Mouse (Mus musculus) forebrain, embryonic 16.5 days (tissue): Measurements from ENCODE around the gene Uvssa. TPM values are rescaled to one million over a fixed set of nuclear protein-coding genes. Genes with fewer than 3 reads are reported as not detected.
"Not testable (repeated sequence)": the region's sequence is repeated elsewhere in the genome, so short reads cannot be mapped to it uniquely, and the experiment has no call there.

Source experiments
- ATAC-seq: fragments of 200-750 bp; cut with Nextera tagmentation; 2 replicates; pipeline ENCODE4 v1.8.0; 2017; ENCODE audit warnings: mild to moderate bottlenecking, moderate library complexity
- H3K27ac ChIP-seq: fragments of 300-500 bp; sonication (generic); 2 replicates; pipeline ENCODE4 v1.5.1; 2014; ENCODE audit warnings: low read length, control low read depth
- H3K27me3 ChIP-seq: fragments of 300-500 bp; sonication (generic); replicated peaks from 2 replicates; pipeline ENCODE4 v1.6.1; 2014; ENCODE audit warnings: low read length; ENCODE audit not compliant: control insufficient read depth, insufficient read depth
- H3K36me3 ChIP-seq: fragments of 300-500 bp; sonication (generic); 2 replicates; pipeline ENCODE4 v1.6.1; 2014; ENCODE audit not compliant: control insufficient read depth, insufficient read depth
- H3K4me1 ChIP-seq: fragments of 300-500 bp; sonication (generic); replicated peaks from 2 replicates; pipeline ENCODE4 v1.6.1; 2014; ENCODE audit warnings: low read length; ENCODE audit not compliant: control insufficient read depth, insufficient read depth
- H3K4me2 ChIP-seq: fragments of 300-500 bp; sonication (generic); 2 replicates; pipeline ENCODE4 v1.6.1; 2014; ENCODE audit warnings: mild to moderate bottlenecking, low read length, control low read depth
- H3K4me3 ChIP-seq: fragments of 300-500 bp; sonication (generic); replicated peaks from 2 replicates; pipeline ENCODE4 v1.5.1; 2014; ENCODE audit warnings: mild to moderate bottlenecking, low read length, control low read depth
- H3K9ac ChIP-seq: fragments of 300-500 bp; sonication (generic); replicated peaks from 2 replicates; pipeline ENCODE4 v1.6.1; 2014; ENCODE audit warnings: low read depth, low read length, control low read depth
- H3K9me3 ChIP-seq: fragments of 300-500 bp; sonication (generic); 2 replicates; pipeline ENCODE4 v1.6.1; 2016; ENCODE audit warnings: low read length; ENCODE audit not compliant: control insufficient read depth
- WGBS: fragments of 180-500 bp; shearing (Covaris S2); extraction: QIAGEN DNeasy Blood & Tissue Kit; methylation state at CpG from one replicate; pipeline ENCODE4 v1.1.7; 2014; 5-methylcytosine and 5-hydroxymethylcytosine counted together
- polyA plus RNA-seq: library from polyadenylated mRNA; unstranded; fragments of >200 nt; fragmentation: Nextera tagmentation; extraction: Ambion mirVana; gene quantifications from 2 replicates; pipeline ENCODE4 v1.2.1, GENCODE M21; 2015

Uvssa gene
- polyA plus RNA-seq, result 8.7 and 9.0 TPM in 2 replicates

DNA sequence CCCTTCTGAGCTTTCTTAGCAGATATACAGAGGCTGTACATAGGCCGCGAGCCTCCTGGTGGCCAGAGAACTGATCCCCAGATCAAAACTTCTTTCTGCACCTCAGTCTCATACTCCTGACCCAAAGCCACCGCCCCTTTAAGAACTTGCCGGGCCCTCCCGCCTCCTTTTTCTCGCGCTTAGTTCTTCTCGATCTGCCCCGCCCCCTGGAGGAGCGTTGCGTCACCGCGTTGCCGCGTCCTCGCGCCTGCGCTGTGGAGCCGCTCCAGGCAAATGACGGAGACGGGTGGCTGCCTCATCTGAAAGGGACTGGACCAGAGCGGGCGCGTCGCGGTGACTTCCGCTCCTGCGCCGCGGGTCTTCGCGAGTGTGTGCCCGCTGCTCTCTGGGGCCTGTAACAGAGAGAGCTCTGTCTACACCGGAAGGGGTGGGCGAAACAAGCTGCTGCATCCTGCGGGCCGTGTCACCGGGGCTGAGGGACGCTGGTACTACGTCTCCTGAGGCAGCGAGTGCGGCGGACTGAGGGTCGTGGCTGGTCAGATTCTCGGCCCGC lies at the start of gene Uvssa:
TSS of gene Uvssa (plus strand) at position 248 of the 553 bp plus-strand sequence.
- Histone ChIP-seq H3K4me1 (peaks cover 14% of the 10 kb centered on the region), H3K27ac (peak within 1 kb of the TSS; percentile 96), H3K4me3 (peak within 1 kb of the TSS; percentile 71), H3K36me3 (peaks cover 6% of the 10 kb centered on the region; the same call in 1 of the 2 replicates), H3K9me3 (no peaks in the 10 kb centered on the region), H3K4me2 (peak within 1 kb of the TSS; percentile 91), H3K9ac (peak within 1 kb of the TSS; percentile 86), H3K27me3 (no peaks in the 10 kb centered on the region)
- under 1% methylated on average over 46 of the region's 46 CpGs for WGBS
- peak; percentile 99 for ATAC-seq

DNA sequence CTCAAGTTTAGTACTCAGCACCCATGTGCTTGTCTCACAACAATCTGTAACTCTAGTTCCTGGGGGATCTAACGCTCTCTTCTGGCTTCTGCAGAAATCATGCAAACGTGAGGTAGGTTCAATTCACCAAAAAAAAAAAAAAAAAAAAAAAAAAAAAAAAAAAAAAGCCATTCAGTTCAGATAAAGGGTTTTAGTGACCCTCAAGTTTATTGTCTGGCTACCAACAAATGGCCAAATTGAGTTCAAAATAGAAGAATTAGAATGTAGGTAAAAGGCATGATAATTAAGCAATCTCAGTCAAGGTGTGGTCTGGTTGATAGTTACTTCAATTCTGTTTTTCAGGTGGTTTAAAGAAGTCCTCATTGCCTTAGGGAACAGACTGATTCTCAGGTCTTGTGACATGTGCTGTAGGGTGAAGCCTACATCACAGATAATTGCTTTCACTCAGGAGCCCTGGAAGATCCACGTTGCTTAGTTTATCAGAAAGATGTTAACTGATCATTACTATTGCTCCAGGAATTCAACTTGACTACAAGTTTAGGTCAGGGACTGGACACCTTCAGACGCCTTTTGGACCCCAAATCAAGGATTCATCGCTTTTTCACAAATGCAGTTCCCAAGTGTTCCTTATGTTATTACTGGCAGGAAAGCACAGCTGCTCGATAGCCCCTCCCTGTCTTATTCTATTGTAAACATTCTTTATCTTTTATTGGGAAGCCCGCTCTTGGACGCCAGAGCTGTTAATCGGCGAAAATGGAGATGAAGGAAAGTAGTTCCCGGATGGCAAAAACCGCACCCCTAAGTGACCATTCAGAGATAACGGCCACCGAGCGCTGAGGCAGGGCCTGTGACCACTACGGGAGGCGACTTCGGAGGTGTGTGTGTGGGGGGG lies 43.7 kb upstream of the Uvssa start:
- no peak for ATAC-seq
- Histone ChIP-seq H3K4me3 (peak overlapping the region; percentile 98), H3K4me1 (peaks cover 21% of the 10 kb centered on the region), H3K9me3 (no peaks in the 10 kb centered on the region), H3K9ac (peak overlapping the region; percentile 78), H3K27ac (peak overlapping the region; percentile 88), H3K27me3 (no peaks in the 10 kb centered on the region), H3K4me2 (peak overlapping the region; percentile 72), H3K36me3 (no peaks in the 10 kb centered on the region)
- WGBS, result 22% methylated on average over 18 of the region's 18 CpGs

DNA sequence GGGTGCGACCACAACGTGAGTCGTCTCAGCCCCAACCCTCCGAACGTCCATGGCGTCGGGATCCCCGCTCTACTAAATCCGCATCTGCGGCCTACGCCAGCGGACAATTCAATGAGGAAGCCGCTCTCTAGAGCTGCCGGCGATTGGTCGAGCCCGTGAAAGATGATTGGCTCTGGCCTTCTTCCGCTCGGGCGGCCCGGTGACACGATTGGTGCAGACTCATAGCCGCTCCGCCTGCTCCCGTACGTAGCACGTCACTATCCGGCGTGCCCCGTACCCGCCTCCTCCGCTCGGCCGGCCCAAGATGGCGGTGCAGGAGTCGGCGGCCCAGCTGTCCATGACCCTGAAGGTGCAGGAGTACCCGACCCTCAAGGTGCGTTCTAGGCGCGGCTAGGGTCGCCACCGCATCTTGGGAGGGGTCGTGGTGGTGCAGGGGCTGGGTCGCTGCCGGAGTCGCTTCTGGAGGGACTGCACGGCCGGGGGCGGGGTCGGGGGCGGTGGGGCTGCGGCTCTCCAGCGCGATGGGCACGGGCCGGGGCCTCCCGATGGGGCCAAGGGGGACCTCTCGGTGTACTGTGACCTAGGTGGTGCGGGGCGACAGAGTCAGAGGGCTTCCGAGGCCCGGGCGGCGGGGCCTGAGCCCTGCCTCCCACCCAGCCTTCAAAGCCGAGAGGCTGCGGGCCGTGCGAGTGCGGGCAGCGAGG lies 42.9 kb upstream of the Uvssa start, which contains the start of gene Maea:
TSS of gene Maea (plus strand) at position 237 of the 704 bp plus-strand sequence.
- Histone ChIP-seq H3K4me1 (peaks cover 21% of the 10 kb centered on the region), H3K9me3 (no peaks in the 10 kb centered on the region), H3K27ac (peak within 1 kb of the TSS; percentile 88), H3K4me3 (peak within 1 kb of the TSS; percentile 98), H3K27me3 (no peaks in the 10 kb centered on the region), H3K36me3 (no peaks in the 10 kb centered on the region), H3K4me2 (peak within 1 kb of the TSS; percentile 92), H3K9ac (peak within 1 kb of the TSS; percentile 95)
- WGBS, result under 1% methylated on average over 71 of the region's 71 CpGs
- peak; percentile 100 for ATAC-seq

DNA sequence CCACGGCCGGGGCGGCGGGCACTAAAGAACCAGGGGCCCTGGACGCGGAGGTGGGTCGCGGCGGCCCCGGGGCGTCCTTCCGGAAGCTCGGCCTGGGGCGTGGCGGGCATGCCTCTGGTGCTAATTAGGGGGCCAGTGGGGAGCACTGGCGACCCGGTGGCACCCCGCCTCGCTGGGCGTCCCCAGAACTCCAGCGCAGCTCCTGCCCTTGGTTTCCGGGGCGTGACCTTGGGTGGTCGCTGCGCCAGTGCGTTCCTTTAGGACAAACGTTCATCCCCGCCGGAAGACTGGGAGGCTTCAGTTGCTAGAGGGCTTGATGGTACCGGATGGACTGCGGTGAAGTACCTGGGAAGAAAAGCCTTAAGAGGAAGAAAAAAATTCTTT lies 42.4 kb upstream of the Uvssa start:
- WGBS, result under 1% methylated on average over 30 of the region's 31 CpGs
- H3K4me2 ChIP-seq, result peak overlapping the region; percentile 92
- ATAC-seq, result no peak

DNA sequence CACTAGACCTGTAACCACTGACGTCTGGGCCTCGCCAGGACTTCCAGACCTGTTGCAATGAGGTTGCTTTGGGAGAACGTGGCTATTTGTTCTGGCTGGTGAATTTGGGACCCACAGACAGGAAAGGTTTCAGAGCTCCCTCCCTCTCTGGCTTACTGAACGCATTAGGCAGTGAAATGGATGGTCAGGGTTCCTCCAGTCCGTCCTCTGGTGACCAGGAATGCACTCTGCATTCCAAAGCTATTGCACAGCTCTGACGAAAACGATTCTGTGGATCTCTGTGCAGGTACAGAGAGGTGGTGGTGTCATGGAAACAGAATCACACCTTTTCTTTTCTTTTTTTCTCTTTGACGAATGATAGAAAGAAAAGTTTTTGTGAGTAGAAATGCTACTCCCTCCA lies 41.1 kb upstream of the Uvssa start:
- 84% methylated on average over 8 of the region's 8 CpGs for WGBS
- Histone ChIP-seq H3K27ac (no peak overlapping the region), H3K36me3 (no peaks in the 10 kb centered on the region), H3K4me2 (peak overlapping the region; percentile 92; the same call in 1 of the 2 replicates), H3K27me3 (no peaks in the 10 kb centered on the region), H3K9me3 (no peaks in the 10 kb centered on the region), H3K9ac (no peak overlapping the region), H3K4me1 (peaks cover 21% of the 10 kb centered on the region), H3K4me3 (no peak overlapping the region)
- no peak for ATAC-seq

More for the DNA sequence above, 42.4 kb upstream of the Uvssa start:
- Histone ChIP-seq H3K36me3 (no peaks in the 10 kb centered on the region), H3K4me1 (peaks cover 21% of the 10 kb centered on the region), H3K9ac (peak overlapping the region; percentile 95), H3K4me3 (peak overlapping the region; percentile 98), H3K27me3 (no peaks in the 10 kb centered on the region), H3K27ac (peak overlapping the region; percentile 67), H3K9me3 (no peaks in the 10 kb centered on the region)

DNA sequence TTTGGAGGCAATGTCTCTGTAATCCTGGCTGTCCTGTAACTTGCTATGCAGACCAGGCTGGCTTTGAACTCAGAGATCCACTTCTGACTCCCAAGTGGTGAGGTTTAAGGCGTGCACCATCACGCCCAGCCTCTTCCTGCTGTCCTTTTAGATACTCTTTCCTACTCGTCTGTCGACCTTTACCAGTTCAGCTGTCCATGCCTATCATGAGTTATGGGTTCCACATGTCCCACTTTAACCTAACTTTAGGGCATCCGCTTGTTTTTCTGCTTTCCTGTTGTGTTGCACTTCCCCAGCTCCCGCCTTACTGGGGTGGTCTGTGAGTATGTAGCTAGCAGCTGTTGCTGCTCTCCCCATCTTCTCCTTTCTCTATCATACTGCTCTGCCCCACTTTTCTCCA lies 37.2 kb upstream of the Uvssa start:
- Histone ChIP-seq H3K36me3 (peaks cover 4% of the 10 kb centered on the region; the same call in 1 of the 2 replicates), H3K4me2 (no peak overlapping the region)
- 95% methylated on average over 6 of the region's 6 CpGs for WGBS

DNA sequence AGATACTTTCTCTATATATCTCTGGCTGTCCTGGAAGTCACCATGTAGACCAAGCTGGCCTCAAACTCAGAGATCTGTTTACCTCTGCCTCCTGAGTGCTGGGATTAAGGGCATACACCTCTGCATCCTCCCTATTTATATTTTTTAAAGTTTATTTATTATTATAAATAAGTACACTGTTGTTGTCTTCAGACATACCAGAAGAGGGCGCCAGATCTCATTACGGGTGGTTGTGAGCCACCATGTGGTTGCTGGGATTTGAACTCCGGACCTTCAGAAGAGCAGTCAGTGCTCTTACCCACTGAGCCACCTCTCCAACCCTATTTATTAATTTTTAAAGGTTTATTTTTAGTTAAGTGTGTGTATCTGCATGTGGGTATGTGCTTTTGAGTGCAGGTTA lies 36.1 kb upstream of the Uvssa start:
- not testable (repeated sequence) for H3K9ac ChIP-seq, H3K9me3 ChIP-seq, H3K4me2 ChIP-seq, H3K4me3 ChIP-seq, H3K36me3 ChIP-seq, H3K4me1 ChIP-seq, H3K27me3 ChIP-seq, ATAC-seq, H3K27ac ChIP-seq
- 66% methylated on average over 3 of the region's 3 CpGs for WGBS

More for the DNA sequence above, 37.2 kb upstream of the Uvssa start:
- peaks cover 15% of the 10 kb centered on the region for H3K4me1 ChIP-seq
- no peak overlapping the region for H3K9ac ChIP-seq
- no peak for ATAC-seq
- H3K27me3 ChIP-seq, result no peaks in the 10 kb centered on the region
- H3K27ac ChIP-seq, result no peak overlapping the region
- H3K9me3 ChIP-seq, result no peaks in the 10 kb centered on the region
- H3K4me3 ChIP-seq, result no peak overlapping the region

DNA sequence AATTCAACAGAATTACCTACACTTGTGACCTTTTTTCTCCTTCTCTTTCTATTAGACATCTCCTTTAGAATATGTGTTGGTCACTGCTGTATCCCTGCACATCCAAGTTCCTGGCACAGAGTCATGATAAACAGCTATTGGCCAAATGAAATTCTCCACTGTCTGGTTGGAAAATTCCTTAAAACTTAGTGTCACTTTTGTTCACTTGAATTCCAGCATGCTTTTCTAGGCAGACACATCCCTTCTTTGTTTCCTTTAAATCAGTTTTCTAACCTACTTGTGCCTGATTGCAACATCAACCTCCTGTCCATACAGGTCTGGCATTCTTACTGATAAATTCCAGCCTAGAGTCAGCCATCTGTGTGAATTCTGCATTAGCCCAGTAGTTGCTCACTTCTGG lies 35.5 kb upstream of the Uvssa start:
- H3K4me2 ChIP-seq, result no peak overlapping the region
- no peak for ATAC-seq
- H3K9me3 ChIP-seq, result no peaks in the 10 kb centered on the region
- no peak overlapping the region for H3K9ac ChIP-seq
- H3K27ac ChIP-seq, result no peak overlapping the region
- no peak overlapping the region for H3K4me3 ChIP-seq
- H3K36me3 ChIP-seq, result peaks cover 4% of the 10 kb centered on the region; the same call in 1 of the 2 replicates
- H3K4me1 ChIP-seq, result no peaks in the 10 kb centered on the region
- H3K27me3 ChIP-seq, result no peaks in the 10 kb centered on the region

DNA sequence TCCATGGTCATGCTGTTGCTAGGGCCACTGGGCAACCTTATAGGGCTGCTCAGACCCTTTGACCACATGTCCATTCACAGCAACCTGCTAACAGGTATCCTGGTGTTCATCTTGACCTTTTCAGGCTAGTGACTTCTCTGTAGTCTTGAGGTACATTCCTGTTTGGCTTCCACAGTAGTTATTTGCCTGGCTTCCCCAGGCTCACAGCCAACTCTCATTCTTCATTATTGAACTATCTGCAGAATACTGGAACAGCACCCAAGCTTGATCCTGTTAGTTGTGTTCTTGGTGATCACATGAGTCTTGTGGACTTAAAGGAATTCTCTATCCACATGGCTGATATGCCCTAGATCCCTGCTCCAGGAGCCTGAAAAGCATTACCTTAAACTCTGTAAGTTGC lies 34.8 kb upstream of the Uvssa start:
- Histone ChIP-seq H3K4me3 (no peak overlapping the region), H3K36me3 (peaks cover 4% of the 10 kb centered on the region; the same call in 1 of the 2 replicates), H3K27ac (no peak overlapping the region), H3K4me1 (no peaks in the 10 kb centered on the region), H3K9me3 (no peaks in the 10 kb centered on the region), H3K4me2 (no peak overlapping the region), H3K9ac (no peak overlapping the region), H3K27me3 (no peaks in the 10 kb centered on the region)
- no peak for ATAC-seq
